Mouse (Mus musculus): Measurements from ENCODE around the gene Scp2. TPM values are rescaled to one million over a fixed set of nuclear protein-coding genes. Genes with fewer than 3 reads are reported as not detected.

Scp2 gene
- total and polyA plus RNA-seq, 3 experiments: 56.2 to 260 (median 106) TPM

DNA sequence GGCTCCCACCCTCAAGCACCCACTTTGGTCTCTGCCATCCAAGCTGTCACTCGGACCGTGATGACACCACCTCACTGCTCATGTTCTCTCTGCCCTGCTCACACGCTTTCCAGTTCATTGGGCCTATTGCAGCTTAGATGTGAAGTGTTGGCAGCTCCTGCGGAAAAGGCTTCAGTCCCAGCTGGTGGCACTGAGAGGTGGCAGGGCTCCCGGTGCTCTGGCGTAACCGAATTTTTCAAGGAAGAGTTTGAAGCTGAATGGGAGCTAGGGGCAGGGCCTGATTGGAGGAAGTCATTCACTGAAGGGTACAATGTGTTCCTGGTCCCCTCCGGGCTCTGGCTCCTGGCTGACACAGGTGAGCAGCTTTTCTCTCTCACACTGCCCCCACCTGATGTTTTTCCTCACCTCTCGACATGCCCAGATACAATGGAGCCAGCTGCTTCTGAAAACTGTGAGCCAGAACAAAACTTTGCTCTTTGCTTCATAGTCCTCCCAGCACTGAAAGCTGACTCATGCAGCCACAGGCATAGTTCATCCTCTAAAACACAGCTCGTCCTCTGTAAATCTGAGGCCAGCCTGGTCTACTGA lies 93.0 kb downstream of the Scp2 start:
- Histone ChIP-seq H3K27me3 (ENCODE audit: insufficient read depth, low read length) (no peaks in the 10 kb centered on the region), H3K4me3 (ENCODE audit: low read depth, low read length) (no peak overlapping the region), H3K4me1 (ENCODE audit: insufficient read depth, low read depth, low read length) (no peaks in the 10 kb centered on the region), H3K9me3 (replicated peaks) (no peaks in the 10 kb centered on the region), H3K36me3 (replicated peaks) (peaks cover 92% of the 10 kb centered on the region)
- TF ChIP-seq TAL1 (conservative IDR thresholded peaks at IDR 0.05; ENCODE audit: low read depth, low read length): no peak
- no peak for TF ChIP-seq GATA1 (IDR thresholded peaks at IDR 0.05; ENCODE audit: borderline replicate concordance, low read length)
- TF ChIP-seq CTCF (IDR thresholded peaks at IDR 0.05; ENCODE audit: low read depth, low read length): no peak
- TF ChIP-seq POLR2AphosphoS5 (IDR thresholded peaks at IDR 0.05; ENCODE audit: insufficient replicate concordance, low read depth, low read length): no peak
- TF ChIP-seq GATA2 (IDR thresholded peaks at IDR 0.05; ENCODE audit: borderline replicate concordance, low read depth, low read length): no peak
- ATAC-seq (ENCODE audit: extremely low read depth, insufficient number of reproducible peaks, low FRiP score, poor library complexity, severe bottlenecking): no peak
- DNase-seq (ENCODE audit: low spot score): no peak

DNA sequence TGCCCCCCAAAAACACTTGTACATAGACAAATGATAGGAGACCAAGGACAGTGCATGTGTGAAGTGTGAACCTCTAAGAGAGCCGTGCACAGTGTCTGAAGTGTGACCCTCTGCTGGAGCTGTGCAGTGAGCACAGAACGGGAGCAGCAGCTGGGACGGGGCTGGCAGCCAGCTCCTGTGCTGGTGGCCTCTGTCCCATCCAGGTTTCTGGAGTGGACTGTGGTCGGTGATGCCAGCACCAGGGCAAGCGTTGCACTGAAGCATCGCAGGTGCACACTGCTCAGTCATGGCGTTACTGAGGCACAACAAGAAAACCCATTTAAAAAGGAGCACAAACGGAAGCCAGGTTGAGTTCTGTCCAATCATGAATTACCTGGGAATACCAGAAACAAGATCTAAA lies 98.7 kb downstream of the Scp2 start:
- H3K9me3 ChIP-seq (replicated peaks): no peaks in the 10 kb centered on the region
- H3K4me1 ChIP-seq (ENCODE audit: insufficient read depth, low read depth, low read length): no peaks in the 10 kb centered on the region
- H3K36me3 ChIP-seq (replicated peaks): peaks cover 84% of the 10 kb centered on the region
- no peak overlapping the region for H3K4me3 ChIP-seq (ENCODE audit: low read depth, low read length)
- TF ChIP-seq GATA2 (IDR thresholded peaks at IDR 0.05; ENCODE audit: borderline replicate concordance, low read depth, low read length) (no peak), GATA1 (IDR thresholded peaks at IDR 0.05; ENCODE audit: borderline replicate concordance, low read length) (no peak), CTCF (IDR thresholded peaks at IDR 0.05; ENCODE audit: low read depth, low read length) (no peak), POLR2AphosphoS5 (IDR thresholded peaks at IDR 0.05; ENCODE audit: insufficient replicate concordance, low read depth, low read length) (no peak), TAL1 (conservative IDR thresholded peaks at IDR 0.05; ENCODE audit: low read depth, low read length) (no peak)
- no peaks in the 10 kb centered on the region for H3K27me3 ChIP-seq (ENCODE audit: insufficient read depth, low read length)
- ATAC-seq (ENCODE audit: extremely low read depth, insufficient number of reproducible peaks, low FRiP score, poor library complexity, severe bottlenecking) (no peak), DNase-seq (ENCODE audit: low spot score) (no peak)

DNA sequence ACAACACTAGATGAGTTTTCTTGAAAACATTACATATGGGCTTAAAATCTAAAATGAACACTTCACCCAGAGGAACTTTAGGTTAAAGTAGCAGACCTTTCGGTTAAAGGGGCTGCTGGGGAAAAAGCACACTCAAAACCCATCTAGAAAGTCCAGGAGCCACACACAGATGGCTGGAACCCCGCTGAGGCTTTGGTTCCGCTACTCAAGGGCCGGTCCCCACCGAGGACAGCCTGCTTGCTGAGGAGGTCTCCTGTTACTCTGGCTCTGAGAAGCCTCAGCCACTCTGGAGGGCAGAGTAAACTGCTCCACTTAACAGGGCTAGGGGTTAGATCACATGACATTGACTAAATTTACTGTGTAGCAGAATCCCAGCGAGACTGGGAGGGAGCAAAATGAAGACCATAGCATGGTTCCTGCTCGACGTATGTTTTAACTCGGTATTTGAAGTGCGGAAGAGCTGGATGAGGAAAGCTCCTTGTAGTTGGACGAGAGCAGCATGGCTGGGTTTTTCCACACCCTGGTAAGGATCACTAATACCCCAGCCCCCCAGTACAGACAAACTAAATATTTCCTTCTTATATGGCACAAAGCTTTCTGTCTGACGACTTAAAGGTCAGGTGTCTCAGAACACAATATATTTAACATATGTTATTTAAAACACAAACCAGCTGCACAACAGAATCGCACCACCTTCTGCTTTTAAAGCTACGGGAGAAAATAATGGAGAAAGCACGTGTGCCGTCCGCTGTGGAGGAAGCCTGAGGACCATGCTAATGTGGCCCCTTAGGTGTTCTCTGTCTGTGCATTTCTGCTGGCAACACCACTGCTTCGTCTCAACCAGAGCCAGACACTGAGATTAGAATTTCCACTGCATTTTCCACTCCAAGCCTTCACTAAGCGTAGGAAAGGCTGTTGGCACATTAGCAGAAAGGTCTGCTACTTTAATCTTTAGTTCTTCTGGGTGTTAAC lies 99.4 kb downstream of the Scp2 start:
- TF ChIP-seq GATA1 (IDR thresholded peaks at IDR 0.05; ENCODE audit: borderline replicate concordance, low read length) (no peak), CTCF (IDR thresholded peaks at IDR 0.05; ENCODE audit: low read depth, low read length) (no peak), TAL1 (conservative IDR thresholded peaks at IDR 0.05; ENCODE audit: low read depth, low read length) (no peak)
- Histone ChIP-seq H3K27me3 (ENCODE audit: insufficient read depth, low read length) (no peaks in the 10 kb centered on the region), H3K36me3 (replicated peaks) (peaks cover 79% of the 10 kb centered on the region), H3K4me3 (ENCODE audit: low read depth, low read length) (no peak overlapping the region), H3K4me1 (ENCODE audit: insufficient read depth, low read depth, low read length) (no peaks in the 10 kb centered on the region), H3K9me3 (replicated peaks) (no peaks in the 10 kb centered on the region)
- no peak for DNase-seq (ENCODE audit: low spot score)
- ATAC-seq (ENCODE audit: extremely low read depth, insufficient number of reproducible peaks, low FRiP score, poor library complexity, severe bottlenecking): no peak

GRCm38 (mm10) chr4:108037027-108037426 lies 107.8 kb downstream of the Scp2 start:
- ATAC-seq (ENCODE audit: extremely low read depth, insufficient number of reproducible peaks, low FRiP score, poor library complexity, severe bottlenecking) (no peak), DNase-seq (ENCODE audit: low spot score) (no peak)
- Histone ChIP-seq H3K9me3 (replicated peaks) (no peaks in the 10 kb centered on the region), H3K36me3 (replicated peaks) (peaks cover 8% of the 10 kb centered on the region), H3K4me3 (ENCODE audit: low read depth, low read length) (no peak overlapping the region), H3K27me3 (ENCODE audit: insufficient read depth, low read length) (peaks cover 22% of the 10 kb centered on the region), H3K4me1 (ENCODE audit: insufficient read depth, low read depth, low read length) (no peaks in the 10 kb centered on the region)
- no peak for TF ChIP-seq GATA2 (IDR thresholded peaks at IDR 0.05; ENCODE audit: borderline replicate concordance, low read depth, low read length)
- no peak for TF ChIP-seq TAL1 (conservative IDR thresholded peaks at IDR 0.05; ENCODE audit: low read depth, low read length)
- no peak for TF ChIP-seq CTCF (IDR thresholded peaks at IDR 0.05; ENCODE audit: low read depth, low read length)
- no peak for TF ChIP-seq POLR2AphosphoS5 (IDR thresholded peaks at IDR 0.05; ENCODE audit: insufficient replicate concordance, low read depth, low read length)
- TF ChIP-seq GATA1 (IDR thresholded peaks at IDR 0.05; ENCODE audit: borderline replicate concordance, low read length): no peak

GRCm38 (mm10) chr4:108033041-108033764 lies 111.6 kb downstream of the Scp2 start:
- TF ChIP-seq TAL1 (conservative IDR thresholded peaks at IDR 0.05; ENCODE audit: low read depth, low read length): no peak
- no peak for ATAC-seq (ENCODE audit: extremely low read depth, insufficient number of reproducible peaks, low FRiP score, poor library complexity, severe bottlenecking)
- H3K4me3 ChIP-seq (ENCODE audit: low read depth, low read length): no peak overlapping the region
- no peak for DNase-seq (ENCODE audit: low spot score)
- H3K27me3 ChIP-seq (ENCODE audit: insufficient read depth, low read length): peaks cover 40% of the 10 kb centered on the region
- H3K36me3 ChIP-seq (replicated peaks): no peaks in the 10 kb centered on the region
- H3K9me3 ChIP-seq (replicated peaks): no peaks in the 10 kb centered on the region
- no peaks in the 10 kb centered on the region; the same call in 1 of the 2 replicates for H3K4me1 ChIP-seq (ENCODE audit: insufficient read depth, low read depth, low read length)

DNA sequence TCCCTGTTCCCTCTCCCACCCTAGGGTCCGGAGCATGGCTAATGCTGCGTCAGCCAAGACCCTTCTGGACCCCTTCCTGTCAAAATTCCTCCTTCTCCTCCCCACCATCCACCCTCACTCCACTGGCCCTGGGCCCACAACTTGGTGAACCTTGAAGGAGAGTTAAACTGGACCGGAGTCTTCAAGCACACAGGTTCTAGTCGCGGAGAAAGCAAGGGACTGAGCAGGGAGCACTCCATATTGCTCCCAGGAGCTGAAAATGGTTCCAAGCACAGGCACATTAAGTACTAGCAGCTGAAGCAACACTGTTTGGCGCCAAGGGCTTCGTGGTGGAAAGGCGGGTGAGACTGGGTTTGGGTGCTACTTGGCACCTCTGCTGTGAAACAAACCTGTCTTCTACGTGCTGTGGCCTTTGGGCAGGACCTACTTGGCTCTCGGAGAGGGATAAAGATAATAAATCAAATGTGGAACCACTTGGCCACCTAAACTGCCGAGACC lies 112.4 kb downstream of the Scp2 start:
- Histone ChIP-seq H3K4me1 (ENCODE audit: insufficient read depth, low read depth, low read length) (no peaks in the 10 kb centered on the region; the same call in 1 of the 2 replicates), H3K4me3 (ENCODE audit: low read depth, low read length) (no peak overlapping the region), H3K9me3 (replicated peaks) (no peaks in the 10 kb centered on the region), H3K36me3 (replicated peaks) (no peaks in the 10 kb centered on the region), H3K27me3 (ENCODE audit: insufficient read depth, low read length) (peaks cover 45% of the 10 kb centered on the region)
- ATAC-seq (ENCODE audit: extremely low read depth, insufficient number of reproducible peaks, low FRiP score, poor library complexity, severe bottlenecking) (no peak), DNase-seq (ENCODE audit: low spot score) (no peak)
- TF ChIP-seq POLR2AphosphoS5 (IDR thresholded peaks at IDR 0.05; ENCODE audit: insufficient replicate concordance, low read depth, low read length) (no peak), CTCF (IDR thresholded peaks at IDR 0.05; ENCODE audit: low read depth, low read length) (no peak), GATA2 (IDR thresholded peaks at IDR 0.05; ENCODE audit: borderline replicate concordance, low read depth, low read length) (no peak), GATA1 (IDR thresholded peaks at IDR 0.05; ENCODE audit: borderline replicate concordance, low read length) (no peak)

All from G1E (cell line).